Mouse (Mus musculus) bone marrow macrophage, adult 2 months (primary cell): ENCODE measurements around the gene Klhl31.

Experiments
- CTCF ChIP-seq: IDR thresholded peaks from 2 replicates; pipeline ENCODE4 v1.5.1; 2012; ENCODE audit warnings: low read depth, mild to moderate bottlenecking, low read length, moderate library complexity
- POLR2A ChIP-seq: IDR thresholded peaks from 2 replicates; pipeline ENCODE4 v1.6.1; 2012; ENCODE audit warnings: mild to moderate bottlenecking, low read depth, low read length, borderline replicate concordance

GRCm38 (mm10) chr9:77620077-77620476 lies 16.2 kb upstream of the Klhl31 start:
- TF ChIP-seq POLR2A = no peak
- TF ChIP-seq CTCF = no peak
